Mouse (Mus musculus): ENCODE measurements around the gene Gm6401.
"Not testable (repeated sequence)": the region's sequence is repeated elsewhere in the genome, so short reads cannot be mapped to it uniquely, and the experiment has no call there.

DNA sequence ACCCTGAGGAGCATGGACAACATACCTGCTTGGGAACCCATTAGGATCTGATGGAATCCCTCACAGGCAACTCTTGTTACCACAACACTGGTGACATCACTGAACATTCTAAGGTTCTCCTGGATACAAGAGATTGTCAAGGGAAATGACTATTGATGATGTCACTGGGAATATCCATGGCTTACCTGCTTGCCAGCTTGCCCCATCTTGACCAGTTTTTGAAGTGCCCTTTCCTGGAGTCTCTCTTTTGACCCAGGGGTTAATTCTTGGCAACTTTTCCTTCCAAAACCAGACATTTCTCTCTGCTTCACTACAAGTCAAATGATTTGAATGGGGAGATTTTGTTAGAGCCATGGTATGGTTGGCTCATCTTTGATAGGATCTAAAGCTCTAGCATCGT lies 15.5 kb upstream of the Gm6401 start, which contains the start of gene Gm3543:
- TF ChIP-seq TCF12 (IDR thresholded peaks at IDR 0.05; ENCODE audit: low read depth, low read length); POLR2A (IDR thresholded peaks at IDR 0.05; ENCODE audit: low read depth, low read length); ZKSCAN1 (IDR thresholded peaks at IDR 0.05; ENCODE audit: borderline replicate concordance, low read depth, low read length); CTCF (conservative IDR thresholded peaks at IDR 0.05 in 1 of 2, IDR thresholded peaks at IDR 0.05 in 1 of 2; ENCODE audit: low read depth in 2 of 2, low read length in 2 of 2); RAD21 (IDR thresholded peaks at IDR 0.05; ENCODE audit: low read depth, low read length); MAFK (IDR thresholded peaks at IDR 0.05; ENCODE audit: insufficient replicate concordance, low read length); CHD2 (IDR thresholded peaks at IDR 0.05; ENCODE audit: low read length); EP300 (IDR thresholded peaks at IDR 0.05; ENCODE audit: low read length); MAX (IDR thresholded peaks at IDR 0.05; ENCODE audit: low read length); HCFC1 (IDR thresholded peaks at IDR 0.05; ENCODE audit: low read depth, low read length); KAT2A (IDR thresholded peaks at IDR 0.05; ENCODE audit: insufficient replicate concordance, low read length): not testable (repeated sequence)
